Mouse (Mus musculus): ENCODE data around the gene Mrps12. TPM values are rescaled to one million over a fixed set of nuclear protein-coding genes. Genes with fewer than 3 reads are reported as not detected.
"Not testable (repeated sequence)": the region's sequence is repeated elsewhere in the genome, so short reads cannot be mapped to it uniquely, and the experiment has no call there.

Gene Mrps12
- polyA plus RNA-seq, 1 experiment from 2014 or later = 116 TPM

- 88% methylated on average over 2 of the region's 2 CpGs for WGBS
- no peak overlapping the region for H3K4me2 ChIP-seq (replicated peaks)
- no peak for ATAC-seq (ENCODE audit: low FRiP score)
- peaks cover 4% of the 10 kb centered on the region; the same call in 1 of the 2 replicates for H3K4me1 ChIP-seq
- H3K27me3 ChIP-seq = no peaks in the 10 kb centered on the region
- no peak overlapping the region for H3K9ac ChIP-seq
- no peaks in the 10 kb centered on the region for H3K36me3 ChIP-seq
- no peaks in the 10 kb centered on the region for H3K9me3 ChIP-seq (replicated peaks)
- no peak overlapping the region for H3K4me3 ChIP-seq
- H3K27ac ChIP-seq = no peak overlapping the region
Measured at GRCm38 (mm10) chr7:28719650-28720049, 22.0 kb downstream of the Mrps12 start.

GRCm38 (mm10) chr7:28719159-28719558, 22.5 kb downstream of the Mrps12 start:
- no peak overlapping the region for H3K9ac ChIP-seq
- ATAC-seq (ENCODE audit: low FRiP score) = no peak
- H3K36me3 ChIP-seq = no peaks in the 10 kb centered on the region
- H3K27ac ChIP-seq = no peak overlapping the region
- H3K4me3 ChIP-seq = no peak overlapping the region
- no peak overlapping the region for H3K4me2 ChIP-seq (replicated peaks)
- no peaks in the 10 kb centered on the region for H3K9me3 ChIP-seq (replicated peaks)
- H3K4me1 ChIP-seq = peaks cover 4% of the 10 kb centered on the region; the same call in 1 of the 2 replicates
- WGBS = 66% methylated on average over 4 of the region's 4 CpGs
- no peaks in the 10 kb centered on the region for H3K27me3 ChIP-seq

DNA sequence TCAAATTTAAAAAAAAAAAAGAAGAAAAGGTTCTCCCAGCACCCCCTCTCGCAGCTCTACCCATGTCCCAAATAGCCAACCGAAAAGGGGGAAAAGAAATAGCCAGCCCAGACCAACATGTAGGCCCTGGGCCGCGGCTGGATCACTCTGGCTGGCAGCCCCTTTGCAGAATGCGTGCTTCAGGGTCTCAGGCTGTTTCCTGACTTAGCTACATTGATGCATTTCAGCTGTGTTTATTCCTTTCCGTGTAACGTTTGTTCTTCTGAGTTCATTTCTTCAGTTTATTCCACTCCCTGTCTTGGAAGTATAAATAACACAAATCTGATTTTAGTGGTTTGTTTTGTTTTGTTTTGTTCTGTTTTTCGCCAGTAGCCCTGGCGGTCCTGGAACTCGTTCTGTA, 23.9 kb downstream of the Mrps12 start:
- H3K27ac ChIP-seq = no peak overlapping the region

DNA sequence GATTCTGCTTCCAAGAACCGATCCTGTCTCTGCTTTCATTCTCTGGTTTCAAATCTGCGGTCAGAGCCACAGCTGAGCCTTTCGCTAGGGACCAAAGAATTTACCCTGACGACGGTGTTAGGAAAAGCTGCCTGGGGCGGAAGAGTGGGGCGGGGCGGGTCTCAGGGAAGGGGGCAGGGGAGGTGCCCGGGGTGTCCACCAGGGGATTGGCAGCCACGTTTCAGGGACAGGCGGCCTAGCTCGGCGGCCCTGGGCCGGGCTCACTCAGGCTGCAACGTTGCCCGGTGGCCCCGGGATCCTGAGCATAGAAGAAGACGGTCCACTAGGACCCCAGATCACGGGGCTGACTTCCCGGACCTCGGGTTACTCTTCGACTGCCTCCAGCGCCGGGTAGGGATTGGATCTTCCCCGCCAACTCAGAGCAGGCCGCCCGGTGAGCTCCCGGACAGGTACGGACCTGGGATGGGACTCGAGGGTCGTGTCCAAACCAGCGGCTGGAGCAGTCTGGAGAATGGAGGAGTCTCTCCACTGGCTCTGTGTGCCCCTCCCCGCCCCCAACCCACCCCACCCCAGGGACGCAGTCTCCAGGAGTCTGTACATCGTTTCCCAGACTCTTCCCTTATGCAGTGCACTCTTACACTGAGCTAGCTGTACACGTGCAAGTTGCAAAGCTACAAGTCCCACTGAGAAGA, 24.9 kb downstream of the Mrps12 start, which contains the start of gene Fbxo17:
Gene Fbxo17, plus strand, starts transcription at position 215 of the 692 bp plus-strand sequence.
- Histone ChIP-seq H3K4me3 (peak within 1 kb of the TSS; percentile 41), H3K4me2 (replicated peaks) (peak within 1 kb of the TSS; percentile 68), H3K36me3 (no peaks in the 10 kb centered on the region), H3K27me3 (no peaks in the 10 kb centered on the region), H3K4me1 (peaks cover 4% of the 10 kb centered on the region; the same call in 1 of the 2 replicates), H3K9ac (peak within 1 kb of the TSS; percentile 61), H3K27ac (peak within 1 kb of the TSS; percentile 8; the same call in 1 of the 2 replicates), H3K9me3 (replicated peaks) (no peaks in the 10 kb centered on the region)
- 4% methylated on average over 36 of the region's 36 CpGs for WGBS
- ATAC-seq (ENCODE audit: low FRiP score) = peak; percentile 76

More for the DNA sequence above, 23.9 kb downstream of the Mrps12 start:
- Histone ChIP-seq H3K9ac (no peak overlapping the region), H3K9me3 (replicated peaks) (no peaks in the 10 kb centered on the region), H3K4me3 (no peak overlapping the region), H3K4me1 (peaks cover 4% of the 10 kb centered on the region; the same call in 1 of the 2 replicates), H3K27me3 (no peaks in the 10 kb centered on the region), H3K36me3 (no peaks in the 10 kb centered on the region), H3K4me2 (replicated peaks) (peak overlapping the region; percentile 68; the same call in 1 of the 2 replicates)
- no peak for ATAC-seq (ENCODE audit: low FRiP score)
- 87% methylated on average over 10 of the region's 10 CpGs for WGBS

DNA sequence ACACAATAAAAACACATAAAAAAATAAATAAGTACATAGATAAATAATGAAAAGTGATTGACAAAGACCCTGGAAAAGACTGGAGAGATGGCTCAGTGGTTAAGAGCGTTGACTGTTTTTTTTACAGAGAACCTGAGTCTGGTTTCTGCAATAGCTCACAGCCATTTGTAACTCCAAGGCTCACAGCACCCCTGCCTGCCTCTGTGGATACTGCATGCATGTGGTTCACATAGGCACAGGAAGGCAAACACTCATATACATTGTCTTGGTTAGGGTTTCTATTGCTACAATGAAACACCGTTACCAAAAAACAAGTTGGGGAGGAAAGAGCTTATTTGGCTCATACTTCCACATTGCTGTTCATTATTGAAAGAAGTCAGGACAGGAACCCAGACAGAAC, 26.0 kb downstream of the Mrps12 start:
- H3K27ac ChIP-seq = no peak overlapping the region
- H3K27me3 ChIP-seq = no peaks in the 10 kb centered on the region
- H3K36me3 ChIP-seq = no peaks in the 10 kb centered on the region
- H3K4me2 ChIP-seq (replicated peaks) = no peak overlapping the region
- H3K9me3 ChIP-seq (replicated peaks) = no peaks in the 10 kb centered on the region
- ATAC-seq (ENCODE audit: low FRiP score) = no peak
- H3K4me3 ChIP-seq = no peak overlapping the region
- H3K9ac ChIP-seq = no peak overlapping the region
- peaks cover 4% of the 10 kb centered on the region; the same call in 1 of the 2 replicates for H3K4me1 ChIP-seq
- WGBS = 95% methylated on average over 2 of the region's 2 CpGs

- Histone ChIP-seq H3K36me3 (no peaks in the 10 kb centered on the region), H3K4me1 (peaks cover 4% of the 10 kb centered on the region; the same call in 1 of the 2 replicates), H3K9me3 (replicated peaks) (no peaks in the 10 kb centered on the region), H3K27me3 (no peaks in the 10 kb centered on the region), H3K9ac (no peak overlapping the region), H3K4me3 (no peak overlapping the region), H3K27ac (no peak overlapping the region), H3K4me2 (replicated peaks) (no peak overlapping the region)
- no peak for ATAC-seq (ENCODE audit: low FRiP score)
- 83% methylated on average over 5 of the region's 5 CpGs for WGBS
Measured at GRCm38 (mm10) chr7:28714667-28715066, 27.0 kb downstream of the Mrps12 start.

DNA sequence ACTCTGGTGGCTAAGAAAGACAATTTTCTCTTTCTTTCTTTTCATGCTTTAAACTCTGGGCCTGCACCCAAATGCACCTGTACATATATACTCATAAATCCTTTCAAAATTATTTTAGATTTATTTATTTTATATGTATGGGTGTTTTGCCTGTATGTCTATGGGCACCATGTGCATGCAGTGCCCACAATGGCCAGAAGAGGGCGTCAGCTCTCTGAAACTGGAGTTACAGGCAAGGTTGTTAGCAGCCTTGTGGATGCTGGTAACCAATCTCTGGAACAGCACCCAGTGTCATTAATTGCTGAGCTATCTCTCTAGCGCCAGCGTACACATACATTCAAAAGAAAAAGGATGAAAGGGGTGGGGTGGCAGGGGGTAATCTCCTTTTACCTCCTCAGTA, 30.7 kb downstream of the Mrps12 start:
- Histone ChIP-seq H3K9me3 (replicated peaks) (no peaks in the 10 kb centered on the region), H3K27me3 (no peaks in the 10 kb centered on the region), H3K4me1 (no peaks in the 10 kb centered on the region), H3K9ac (no peak overlapping the region), H3K36me3 (no peaks in the 10 kb centered on the region), H3K4me3 (no peak overlapping the region), H3K4me2 (replicated peaks) (no peak overlapping the region), H3K27ac (no peak overlapping the region)
- 66% methylated on average over 3 of the region's 3 CpGs for WGBS
- no peak for ATAC-seq (ENCODE audit: low FRiP score)

GRCm38 (mm10) chr7:28709454-28709853, 32.2 kb downstream of the Mrps12 start:
- Histone ChIP-seq H3K4me1 (no peaks in the 10 kb centered on the region), H3K4me3 (no peak overlapping the region), H3K9ac (no peak overlapping the region), H3K9me3 (replicated peaks) (no peaks in the 10 kb centered on the region), H3K27me3 (no peaks in the 10 kb centered on the region), H3K4me2 (replicated peaks) (no peak overlapping the region), H3K36me3 (no peaks in the 10 kb centered on the region), H3K27ac (no peak overlapping the region)
- no peak for ATAC-seq (ENCODE audit: low FRiP score)

DNA sequence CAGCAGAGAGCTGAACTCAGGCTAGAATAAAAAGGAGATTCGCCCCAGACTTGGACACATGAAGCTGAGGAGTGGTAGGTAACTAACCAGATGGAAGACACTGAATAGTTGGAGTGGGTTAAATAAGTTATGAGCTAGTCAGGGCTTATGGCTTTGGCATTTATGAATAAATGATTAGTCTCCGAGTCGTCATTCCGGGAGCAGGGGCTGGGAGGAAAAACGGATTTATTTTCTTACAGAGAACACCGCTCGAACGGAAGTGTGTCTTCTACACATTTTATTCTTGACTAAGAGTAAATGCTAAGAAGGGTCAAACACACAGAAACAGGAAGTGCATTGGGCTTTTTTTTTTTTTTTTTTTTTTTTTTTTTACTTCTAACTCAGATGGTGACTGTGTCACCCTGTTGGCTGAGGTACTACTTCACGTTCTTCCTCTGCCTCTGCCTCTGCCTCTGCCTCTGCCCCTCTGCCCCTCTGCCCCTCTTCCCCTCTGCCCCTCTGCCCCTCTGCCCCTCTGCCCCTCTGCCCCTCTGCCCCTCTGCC, 38.9 kb downstream of the Mrps12 start:
- Histone ChIP-seq H3K27ac (no peak overlapping the region), H3K9ac (no peak overlapping the region), H3K4me3 (no peak overlapping the region), H3K27me3 (no peaks in the 10 kb centered on the region), H3K4me2 (replicated peaks) (no peak overlapping the region), H3K36me3 (no peaks in the 10 kb centered on the region), H3K9me3 (replicated peaks) (no peaks in the 10 kb centered on the region; the same call in 1 of the 2 replicates), H3K4me1 (no peaks in the 10 kb centered on the region)
- no peak for ATAC-seq (ENCODE audit: low FRiP score)
- WGBS = 78% methylated on average over 9 of the region's 9 CpGs

GRCm38 (mm10) chr7:28701306-28701705, 40.3 kb downstream of the Mrps12 start:
- not testable (repeated sequence) for ATAC-seq (ENCODE audit: low FRiP score); H3K4me2 ChIP-seq (replicated peaks); H3K4me3 ChIP-seq; H3K4me1 ChIP-seq; H3K27me3 ChIP-seq; H3K36me3 ChIP-seq; H3K9ac ChIP-seq; H3K9me3 ChIP-seq (replicated peaks); H3K27ac ChIP-seq
- 97% methylated on average over 12 of the region's 12 CpGs for WGBS

GRCm38 (mm10) chr7:28700269-28700668, 41.4 kb downstream of the Mrps12 start:
- no peak for ATAC-seq (ENCODE audit: low FRiP score)
- Histone ChIP-seq H3K4me2 (replicated peaks) (no peak overlapping the region), H3K9ac (no peak overlapping the region), H3K9me3 (replicated peaks) (no peaks in the 10 kb centered on the region; the same call in 1 of the 2 replicates), H3K4me3 (no peak overlapping the region), H3K27me3 (no peaks in the 10 kb centered on the region), H3K4me1 (no peaks in the 10 kb centered on the region), H3K27ac (no peak overlapping the region), H3K36me3 (no peaks in the 10 kb centered on the region)
- 97% methylated on average over 4 of the region's 4 CpGs for WGBS

DNA sequence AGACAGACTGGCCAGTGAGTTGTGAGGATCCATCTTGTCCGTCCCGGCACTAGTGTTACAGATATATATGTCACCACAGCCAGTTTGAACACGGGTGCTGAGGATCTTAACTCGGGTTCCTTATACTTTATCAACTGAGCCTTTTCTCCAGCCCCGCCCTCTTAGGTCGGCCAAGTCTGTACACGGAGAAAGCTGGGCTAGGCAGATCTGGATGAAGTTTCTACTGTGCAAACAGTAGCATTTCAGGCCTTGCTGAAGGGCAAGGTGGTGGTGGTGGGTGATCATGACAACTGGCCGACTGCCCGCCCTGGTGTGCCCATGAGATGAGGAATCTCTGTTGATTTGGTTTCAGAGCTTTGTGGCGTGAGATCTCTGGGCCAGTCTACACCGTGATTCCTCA, 44.3 kb downstream of the Mrps12 start:
- Histone ChIP-seq H3K27ac (no peak overlapping the region), H3K4me1 (peaks cover 17% of the 10 kb centered on the region), H3K9me3 (replicated peaks) (no peaks in the 10 kb centered on the region; the same call in 1 of the 2 replicates), H3K36me3 (no peaks in the 10 kb centered on the region), H3K4me3 (no peak overlapping the region), H3K27me3 (peaks cover 27% of the 10 kb centered on the region), H3K9ac (no peak overlapping the region), H3K4me2 (replicated peaks) (no peak overlapping the region)
- no peak for ATAC-seq (ENCODE audit: low FRiP score)
- 94% methylated on average over 11 of the region's 11 CpGs for WGBS
